ENCODE assay signal across 35 mouse cellular contexts in genomic region chr5:40779902-40780301, GRCm38 (mm10).
"Had no signal": no experiment of that assay in that cellular context is flagged by ENCODE, and none has a peak within 500 bp of the region (broad histone marks: within the 10 kb centered on the region; RNA-seq: fewer than 3 reads in every experiment).

No protein-coding gene starts in this region.

- DNase-seq: heart, postnatal 10 days; heart, postnatal 14 days; heart, postnatal 36 days; heart, postnatal 4 days; kidney, adult 11 months; kidney, adult 18-20 months; kidney, adult 2 months; kidney, adult 8-10 months; kidney, adult 9 months; kidney, postnatal 10 days; kidney, postnatal 14 days; kidney, postnatal 25 days; kidney, postnatal 36 days; kidney, postnatal 4 days; layer of hippocampus, adult 9-11 months; layer of hippocampus, postnatal 36 days had no signal

- ATAC-seq: hindbrain, embryonic 16.5 days; hindbrain, postnatal 0 days; inflammation-experienced regulatory T-cells, adult 6 months; intestine, postnatal 0 days had no signal

- H3K9ac ChIP-seq: heart, embryonic 12.5 days; heart, embryonic 13.5 days; heart, embryonic 15.5 days; hindbrain, embryonic 12.5 days; hindbrain, embryonic 13.5 days; hindbrain, embryonic 14.5 days; hindbrain, embryonic 15.5 days; intestine, embryonic 15.5 days; kidney, embryonic 15.5 days had no signal

- H3K27ac ChIP-seq: heart, embryonic 10.5 days; heart, embryonic 13.5 days; heart, embryonic 15.5 days; hindbrain, embryonic 10.5 days; hindbrain, embryonic 12.5 days; hindbrain, embryonic 13.5 days; hindbrain, embryonic 14.5 days; hindbrain, embryonic 15.5 days; hindbrain, postnatal 0 days; intestine, embryonic 15.5 days; kidney, embryonic 15.5 days; kidney, postnatal 0 days; layer of hippocampus, adult 2 months; left cerebral cortex, adult 2 months had no signal

- H3K27me3 ChIP-seq: heart, embryonic 12.5 days; heart, embryonic 13.5 days; heart, embryonic 15.5 days; hindbrain, embryonic 12.5 days; hindbrain, embryonic 13.5 days; hindbrain, embryonic 15.5 days; intestine, embryonic 15.5 days; kidney, embryonic 15.5 days had no signal

- H3K9me3 ChIP-seq: heart, embryonic 10.5 days; heart, embryonic 12.5 days; heart, embryonic 13.5 days; heart, embryonic 15.5 days; hindbrain, embryonic 10.5 days; hindbrain, embryonic 12.5 days; hindbrain, embryonic 13.5 days; hindbrain, embryonic 15.5 days; intestine, embryonic 15.5 days; kidney, embryonic 15.5 days had no signal

- H3K36me3 ChIP-seq: heart, embryonic 10.5 days; heart, embryonic 12.5 days; heart, embryonic 13.5 days; heart, embryonic 15.5 days; hindbrain, embryonic 10.5 days; hindbrain, embryonic 12.5 days; hindbrain, embryonic 13.5 days; hindbrain, embryonic 15.5 days; intestine, embryonic 15.5 days; kidney, embryonic 15.5 days had no signal

- H3K4me1 ChIP-seq: heart, embryonic 10.5 days; heart, embryonic 12.5 days; heart, embryonic 13.5 days; heart, embryonic 15.5 days; hindbrain, embryonic 10.5 days; hindbrain, embryonic 12.5 days; hindbrain, embryonic 13.5 days; hindbrain, embryonic 15.5 days; intestine, embryonic 15.5 days; kidney, embryonic 15.5 days had no signal

- H3K4me2 ChIP-seq: heart, embryonic 11.5 days; heart, embryonic 12.5 days; heart, embryonic 13.5 days; heart, embryonic 15.5 days; hindbrain, embryonic 12.5 days; hindbrain, embryonic 13.5 days; hindbrain, embryonic 14.5 days; hindbrain, embryonic 15.5 days; intestine, embryonic 15.5 days; kidney, embryonic 15.5 days had no signal

- H3K4me3 ChIP-seq: heart, embryonic 10.5 days; heart, embryonic 12.5 days; heart, embryonic 13.5 days; heart, embryonic 15.5 days; hindbrain, embryonic 10.5 days; hindbrain, embryonic 12.5 days; hindbrain, embryonic 13.5 days; hindbrain, embryonic 15.5 days; intestine, embryonic 15.5 days; kidney, embryonic 15.5 days; layer of hippocampus, adult 2 months; left cerebral cortex, adult 2 months had no signal
